Mouse (Mus musculus) limb, embryonic 15.5 days (tissue): ENCODE data around the gene Olfr77. TPM values are rescaled to one million over a fixed set of nuclear protein-coding genes. Genes with fewer than 3 reads are reported as not detected.

Source experiments
- ATAC-seq: fragments of 200-750 bp; cut with Nextera tagmentation; 2 replicates; pipeline ENCODE4 v1.8.0; 2017; ENCODE audit warnings: low read depth, moderate TSS enrichment; ENCODE audit not compliant: insufficient number of reproducible peaks, low FRiP score, low TSS enrichment
- H3K27ac ChIP-seq: fragments of 300-500 bp; sonication (generic); 2 replicates; pipeline ENCODE4 v1.5.1; 2015; ENCODE audit warnings: moderate library complexity, mild to moderate bottlenecking, inconsistent platforms
- H3K27me3 ChIP-seq: fragments of 300-500 bp; sonication (generic); 2 replicates; pipeline ENCODE4 v1.6.1; 2015; ENCODE audit warnings: inconsistent platforms
- H3K36me3 ChIP-seq: fragments of 300-500 bp; sonication (generic); 2 replicates; pipeline ENCODE4 v1.6.1; 2015; ENCODE audit warnings: inconsistent platforms
- H3K4me1 ChIP-seq: fragments of 300-500 bp; sonication (generic); 2 replicates; pipeline ENCODE4 v1.6.1; 2015; ENCODE audit warnings: inconsistent platforms
- H3K4me2 ChIP-seq: fragments of 300-500 bp; sonication (generic); 2 replicates; pipeline ENCODE4 v1.6.1; 2015; ENCODE audit warnings: mild to moderate bottlenecking, inconsistent platforms
- H3K4me3 ChIP-seq: fragments of 300-500 bp; sonication (generic); 2 replicates; pipeline ENCODE4 v1.5.1; 2015; ENCODE audit warnings: mild to moderate bottlenecking, inconsistent platforms
- H3K9ac ChIP-seq: fragments of 300-500 bp; sonication (generic); 2 replicates; pipeline ENCODE4 v1.6.1; 2015; ENCODE audit warnings: inconsistent platforms
- H3K9me3 ChIP-seq: fragments of 300-500 bp; sonication (generic); 2 replicates; pipeline ENCODE4 v1.6.1; 2016; ENCODE audit warnings: inconsistent platforms
- WGBS: fragments of 180-500 bp; shearing (Covaris S2); methylation state at CpG from one replicate; pipeline ENCODE4 v1.1.7; 2015; 5-methylcytosine and 5-hydroxymethylcytosine counted together
- polyA plus RNA-seq: library from polyadenylated mRNA; unstranded; fragments of >200 nt; fragmentation: Nextera tagmentation; extraction: Ambion mirVana; gene quantifications from 2 replicates; pipeline ENCODE4 v1.2.1, GENCODE M21; 2015

Gene Olfr77
- 0.15 and 0.23 TPM in 2 replicates for polyA plus RNA-seq

- no peaks in the 10 kb centered on the region for H3K27me3 ChIP-seq
- no peak within 1 kb of the TSS for H3K4me3 ChIP-seq
- no peaks in the 10 kb centered on the region for H3K4me1 ChIP-seq
- H3K9me3 ChIP-seq, result no peaks in the 10 kb centered on the region
- ATAC-seq, result no peak
- no peak within 1 kb of the TSS for H3K4me2 ChIP-seq
- 81% methylated on average over 2 of the region's 2 CpGs for WGBS
- no peak within 1 kb of the TSS for H3K9ac ChIP-seq
- H3K36me3 ChIP-seq, result no peaks in the 10 kb centered on the region
- no peak within 1 kb of the TSS for H3K27ac ChIP-seq
Measured at GRCm38 (mm10) chr9:19916565-19916964, at the start of gene Olfr77. Gene Olfr77, plus strand, starts transcription at chr9:19916865.

GRCm38 (mm10) chr9:19887904-19888303 lies 28.8 kb upstream of the Olfr77 start, which contains the start of gene Olfr862:
Gene Olfr862, minus strand, starts transcription at chr9:19888004.
- H3K4me3 ChIP-seq, result no peak within 1 kb of the TSS
- no peak within 1 kb of the TSS for H3K4me2 ChIP-seq
- H3K36me3 ChIP-seq, result no peaks in the 10 kb centered on the region
- no peak within 1 kb of the TSS for H3K27ac ChIP-seq
- H3K9me3 ChIP-seq, result no peaks in the 10 kb centered on the region; the same call in 1 of the 2 replicates
- H3K9ac ChIP-seq, result no peak within 1 kb of the TSS
- ATAC-seq, result no peak
- H3K4me1 ChIP-seq, result no peaks in the 10 kb centered on the region
- H3K27me3 ChIP-seq, result no peaks in the 10 kb centered on the region

GRCm38 (mm10) chr9:19911170-19911569 lies 5.5 kb upstream of the Olfr77 start:
- H3K4me3 ChIP-seq, result no peak overlapping the region
- H3K36me3 ChIP-seq, result no peaks in the 10 kb centered on the region
- 59% methylated on average over 4 of the region's 4 CpGs for WGBS
- no peak overlapping the region for H3K4me2 ChIP-seq
- no peak for ATAC-seq
- H3K4me1 ChIP-seq, result no peaks in the 10 kb centered on the region
- H3K9me3 ChIP-seq, result no peaks in the 10 kb centered on the region
- no peaks in the 10 kb centered on the region for H3K27me3 ChIP-seq
- H3K9ac ChIP-seq, result no peak overlapping the region
- H3K27ac ChIP-seq, result no peak overlapping the region

Other genes starting within 250 kb of the Olfr77 start
- gene Olfr857, start 207.4 kb upstream of the Olfr77 start, polyA plus RNA-seq, result not detected in 2 replicates
- not detected in 2 replicates for gene Olfr58, start 136.6 kb upstream of the Olfr77 start, polyA plus RNA-seq
- gene Olfr859, start 112.0 kb upstream of the Olfr77 start, polyA plus RNA-seq, result not detected in 2 replicates
- not detected in 2 replicates for gene Olfr860, start 67.1 kb upstream of the Olfr77 start, polyA plus RNA-seq
- gene Olfr862, start 28.9 kb upstream of the Olfr77 start, polyA plus RNA-seq, result not detected in 2 replicates
- gene Olfr866, start 111.2 kb downstream of the Olfr77 start, polyA plus RNA-seq, result not detected in 2 replicates
- not detected in 2 replicates for gene Olfr867, start 140.7 kb downstream of the Olfr77 start, polyA plus RNA-seq
- gene Olfr868, start 181.8 kb downstream of the Olfr77 start, polyA plus RNA-seq, result not detected in 2 replicates
- gene Olfr869, start 212.1 kb downstream of the Olfr77 start, polyA plus RNA-seq, result not detected in 2 replicates